Mouse (Mus musculus): Measurements from ENCODE around the gene Hnrnpf. TPM values are rescaled to one million over a fixed set of nuclear protein-coding genes. Genes with fewer than 3 reads are reported as not detected.

Gene Hnrnpf
- polyA plus RNA-seq, 1 experiment from 2014 or later, result 366 TPM

DNA sequence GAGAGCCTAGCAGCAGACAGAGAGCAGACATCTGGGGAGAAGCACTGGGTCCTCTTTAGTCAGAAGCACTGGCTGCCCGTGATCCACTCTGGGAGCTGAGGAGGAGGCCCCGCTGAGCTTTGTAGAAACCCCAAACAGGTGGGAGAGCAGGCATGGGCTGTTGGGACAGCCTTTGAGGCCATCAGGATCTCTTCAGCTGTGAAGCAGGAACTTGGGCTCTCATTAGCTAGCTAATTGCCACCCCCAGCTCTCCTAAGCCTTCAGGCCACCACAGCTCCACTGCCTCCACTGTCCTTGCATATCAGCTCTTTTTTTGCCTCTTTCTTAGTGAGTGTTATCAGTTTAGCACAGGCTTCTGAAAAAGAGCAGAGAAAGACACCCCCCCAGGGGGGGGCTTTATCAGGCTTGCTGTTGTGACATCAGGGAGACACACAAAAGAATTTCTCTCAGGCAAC, 11.5 kb upstream of the Hnrnpf start:
- Histone ChIP-seq H3K36me3 (ENCODE audit: control insufficient read depth, insufficient read depth) (no peaks in the 10 kb centered on the region), H3K27me3 (replicated peaks; ENCODE audit: control insufficient read depth, insufficient read depth, low read length) (no peaks in the 10 kb centered on the region), H3K27ac (ENCODE audit: low read length) (no peak overlapping the region), H3K4me3 (replicated peaks; ENCODE audit: low read length) (no peak overlapping the region), H3K9ac (replicated peaks; ENCODE audit: low read depth, low read length) (no peak overlapping the region), H3K9me3 (ENCODE audit: control insufficient read depth, low read length) (no peaks in the 10 kb centered on the region), H3K4me2 (ENCODE audit: low read length) (no peak overlapping the region), H3K4me1 (replicated peaks; ENCODE audit: control insufficient read depth, insufficient read depth, low read length) (no peaks in the 10 kb centered on the region)
- WGBS, result 43% methylated on average over 2 of the region's 2 CpGs
- no peak for ATAC-seq

- H3K36me3 ChIP-seq (ENCODE audit: control insufficient read depth, insufficient read depth), result no peaks in the 10 kb centered on the region
- H3K9me3 ChIP-seq (ENCODE audit: control insufficient read depth, low read length), result no peaks in the 10 kb centered on the region
- H3K27me3 ChIP-seq (replicated peaks; ENCODE audit: control insufficient read depth, insufficient read depth, low read length), result no peaks in the 10 kb centered on the region
- no peaks in the 10 kb centered on the region for H3K4me1 ChIP-seq (replicated peaks; ENCODE audit: control insufficient read depth, insufficient read depth, low read length)
- 89% methylated on average over 6 of the region's 6 CpGs for WGBS
- no peak overlapping the region for H3K4me3 ChIP-seq (replicated peaks; ENCODE audit: low read length)
- no peak overlapping the region for H3K27ac ChIP-seq (ENCODE audit: low read length)
- no peak overlapping the region for H3K4me2 ChIP-seq (ENCODE audit: low read length)
- no peak overlapping the region for H3K9ac ChIP-seq (replicated peaks; ENCODE audit: low read depth, low read length)
- no peak for ATAC-seq
These were observed 9.9 kb upstream of the Hnrnpf start for GRCm38 (mm10) chr6:117890257-117890656.

DNA sequence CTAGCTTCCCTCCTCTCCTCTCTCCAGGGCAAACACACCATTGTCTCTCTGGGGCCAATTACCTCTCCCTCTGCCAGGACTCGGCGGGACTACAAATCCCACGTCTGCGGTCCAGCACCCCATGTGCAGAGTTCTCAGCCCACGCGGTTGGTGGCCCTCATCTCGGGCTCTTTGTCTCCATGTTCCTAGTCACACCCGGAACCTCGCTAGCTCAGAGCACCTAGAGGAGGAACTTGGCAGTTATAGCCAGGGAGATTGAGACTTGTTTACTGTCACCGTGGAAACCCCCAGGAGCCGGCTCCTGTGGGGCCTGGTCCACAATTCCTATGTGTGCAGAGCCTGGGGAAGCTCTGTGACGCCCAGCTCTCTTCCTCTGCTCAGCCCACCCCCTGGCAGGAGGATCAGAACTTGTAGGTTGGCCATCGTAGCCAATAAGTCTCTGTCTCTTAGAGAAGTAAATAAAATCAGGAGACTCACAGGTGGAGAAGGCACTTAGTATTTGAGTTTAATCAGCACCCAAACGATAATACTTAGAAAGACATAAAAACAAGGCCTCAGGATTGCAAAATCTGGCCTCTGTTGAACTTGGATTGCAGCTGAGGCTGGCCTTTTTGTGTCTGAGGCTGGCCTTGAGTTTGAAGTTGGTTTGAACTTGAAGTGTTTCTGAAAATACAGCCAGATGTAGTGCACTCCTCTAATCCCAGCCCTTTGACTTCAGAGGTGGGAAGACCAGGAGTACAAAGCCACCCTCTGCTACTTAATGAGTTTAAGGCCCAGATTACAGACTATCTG, 8.6 kb upstream of the Hnrnpf start:
- no peaks in the 10 kb centered on the region for H3K9me3 ChIP-seq (ENCODE audit: control insufficient read depth, low read length)
- H3K27ac ChIP-seq (ENCODE audit: low read length), result no peak overlapping the region
- no peak for ATAC-seq
- H3K4me2 ChIP-seq (ENCODE audit: low read length), result no peak overlapping the region
- H3K4me3 ChIP-seq (replicated peaks; ENCODE audit: low read length), result no peak overlapping the region
- no peaks in the 10 kb centered on the region for H3K4me1 ChIP-seq (replicated peaks; ENCODE audit: control insufficient read depth, insufficient read depth, low read length)
- no peaks in the 10 kb centered on the region for H3K36me3 ChIP-seq (ENCODE audit: control insufficient read depth, insufficient read depth)
- no peaks in the 10 kb centered on the region for H3K27me3 ChIP-seq (replicated peaks; ENCODE audit: control insufficient read depth, insufficient read depth, low read length)
- no peak overlapping the region for H3K9ac ChIP-seq (replicated peaks; ENCODE audit: low read depth, low read length)
- WGBS, result 60% methylated on average over 14 of the region's 14 CpGs

DNA sequence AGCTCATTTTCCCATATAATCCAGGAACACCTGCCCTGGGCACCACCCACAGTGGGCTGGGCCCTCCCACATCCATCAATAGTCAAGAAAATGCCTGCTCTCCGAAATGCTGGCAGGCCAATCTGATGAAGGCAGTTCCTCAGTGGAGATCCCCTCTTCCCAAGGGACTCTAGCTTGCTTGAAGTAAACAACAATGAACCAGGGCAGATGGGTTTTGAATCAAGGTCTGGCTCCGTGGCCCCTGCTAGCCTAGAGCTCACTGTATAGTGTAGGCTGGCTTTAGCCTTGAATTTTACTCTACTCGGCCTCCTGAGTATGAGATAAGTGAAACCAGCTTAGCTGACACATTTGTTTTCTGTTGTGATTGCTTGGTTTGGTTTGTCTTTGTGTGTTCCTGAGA, 7.7 kb upstream of the Hnrnpf start:
- WGBS, result 59% methylated on average over 3 of the region's 3 CpGs

GRCm38 (mm10) chr6:117893435-117893834, 6.7 kb upstream of the Hnrnpf start:
- no peak overlapping the region for H3K27ac ChIP-seq (ENCODE audit: low read length)
- H3K9ac ChIP-seq (replicated peaks; ENCODE audit: low read depth, low read length), result no peak overlapping the region
- no peaks in the 10 kb centered on the region for H3K36me3 ChIP-seq (ENCODE audit: control insufficient read depth, insufficient read depth)
- H3K9me3 ChIP-seq (ENCODE audit: control insufficient read depth, low read length), result no peaks in the 10 kb centered on the region
- no peak for ATAC-seq
- no peaks in the 10 kb centered on the region for H3K4me1 ChIP-seq (replicated peaks; ENCODE audit: control insufficient read depth, insufficient read depth, low read length)
- WGBS, result 87% methylated on average over 2 of the region's 2 CpGs
- H3K4me2 ChIP-seq (ENCODE audit: low read length), result no peak overlapping the region
- no peaks in the 10 kb centered on the region for H3K27me3 ChIP-seq (replicated peaks; ENCODE audit: control insufficient read depth, insufficient read depth, low read length)
- H3K4me3 ChIP-seq (replicated peaks; ENCODE audit: low read length), result no peak overlapping the region

More for the DNA sequence above, 7.7 kb upstream of the Hnrnpf start:
- no peaks in the 10 kb centered on the region for H3K36me3 ChIP-seq (ENCODE audit: control insufficient read depth, insufficient read depth)
- no peak overlapping the region for H3K27ac ChIP-seq (ENCODE audit: low read length)
- no peaks in the 10 kb centered on the region for H3K4me1 ChIP-seq (replicated peaks; ENCODE audit: control insufficient read depth, insufficient read depth, low read length)
- no peaks in the 10 kb centered on the region for H3K27me3 ChIP-seq (replicated peaks; ENCODE audit: control insufficient read depth, insufficient read depth, low read length)
- H3K9me3 ChIP-seq (ENCODE audit: control insufficient read depth, low read length), result no peaks in the 10 kb centered on the region
- no peak overlapping the region for H3K4me3 ChIP-seq (replicated peaks; ENCODE audit: low read length)
- no peak overlapping the region for H3K9ac ChIP-seq (replicated peaks; ENCODE audit: low read depth, low read length)
- no peak for ATAC-seq
- H3K4me2 ChIP-seq (ENCODE audit: low read length), result no peak overlapping the region

GRCm38 (mm10) chr6:117897800-117898199, 2.3 kb upstream of the Hnrnpf start:
- Histone ChIP-seq H3K36me3 (ENCODE audit: control insufficient read depth, insufficient read depth) (no peaks in the 10 kb centered on the region), H3K27ac (ENCODE audit: low read length) (no peak overlapping the region), H3K9me3 (ENCODE audit: control insufficient read depth, low read length) (no peaks in the 10 kb centered on the region), H3K4me1 (replicated peaks; ENCODE audit: control insufficient read depth, insufficient read depth, low read length) (no peaks in the 10 kb centered on the region), H3K4me2 (ENCODE audit: low read length) (no peak overlapping the region), H3K4me3 (replicated peaks; ENCODE audit: low read length) (no peak overlapping the region), H3K27me3 (replicated peaks; ENCODE audit: control insufficient read depth, insufficient read depth, low read length) (no peaks in the 10 kb centered on the region), H3K9ac (replicated peaks; ENCODE audit: low read depth, low read length) (no peak overlapping the region)
- no peak for ATAC-seq
- WGBS, result 81% methylated on average over 5 of the region's 5 CpGs

DNA sequence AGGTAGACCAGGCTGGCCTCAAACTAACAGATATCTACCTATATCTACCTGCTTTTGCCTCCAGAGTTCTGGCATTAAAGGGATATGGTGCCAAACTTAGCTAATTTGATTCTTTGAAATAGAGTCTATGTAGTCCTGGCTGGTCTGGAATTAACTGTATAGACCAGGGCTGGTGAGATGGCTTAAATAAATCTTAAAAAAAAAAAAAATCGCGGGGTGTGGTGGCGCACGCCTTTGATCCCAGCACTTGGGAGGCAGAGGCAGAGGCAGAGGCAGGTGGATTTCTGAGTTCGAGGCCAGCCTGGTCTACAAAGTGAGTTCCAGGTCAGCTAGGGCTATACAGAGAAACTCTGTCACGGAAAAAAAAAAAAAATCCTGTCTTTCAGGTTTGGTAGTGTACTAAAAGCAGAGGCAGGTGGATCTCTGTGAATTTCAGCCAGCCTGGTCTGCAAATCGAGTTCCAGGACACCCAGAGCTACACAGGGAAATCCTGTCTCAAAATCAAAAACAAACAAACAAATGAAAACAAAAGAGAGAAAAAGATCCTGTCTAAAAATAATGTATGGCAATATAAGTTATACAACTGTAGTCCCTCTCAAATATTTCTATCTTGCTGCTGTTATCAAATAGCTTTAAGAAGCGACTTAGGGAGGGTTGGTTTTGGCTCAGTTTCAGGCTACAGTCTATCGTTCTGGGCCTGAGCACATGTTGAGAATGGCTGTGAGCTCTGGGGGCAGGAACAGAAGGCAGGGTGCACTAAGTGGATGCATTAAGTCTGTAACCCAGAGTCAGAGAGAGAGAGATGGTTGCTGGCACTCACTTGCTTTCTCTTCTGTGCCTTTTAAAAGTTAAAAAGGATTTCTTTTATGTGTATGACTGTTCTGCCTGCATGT, 1.6 kb downstream of the Hnrnpf start:
- peaks cover 4% of the 10 kb centered on the region for H3K4me1 ChIP-seq (replicated peaks; ENCODE audit: control insufficient read depth, insufficient read depth, low read length)
- H3K36me3 ChIP-seq (ENCODE audit: control insufficient read depth, insufficient read depth), result no peaks in the 10 kb centered on the region
- H3K9me3 ChIP-seq (ENCODE audit: control insufficient read depth, low read length), result no peaks in the 10 kb centered on the region
- no peak overlapping the region for H3K4me3 ChIP-seq (replicated peaks; ENCODE audit: low read length)
- no peak overlapping the region for H3K4me2 ChIP-seq (ENCODE audit: low read length)
- H3K27me3 ChIP-seq (replicated peaks; ENCODE audit: control insufficient read depth, insufficient read depth, low read length), result no peaks in the 10 kb centered on the region
- H3K9ac ChIP-seq (replicated peaks; ENCODE audit: low read depth, low read length), result no peak overlapping the region
- WGBS, result 71% methylated on average over 9 of the region's 9 CpGs
- no peak for ATAC-seq
- H3K27ac ChIP-seq (ENCODE audit: low read length), result no peak overlapping the region

DNA sequence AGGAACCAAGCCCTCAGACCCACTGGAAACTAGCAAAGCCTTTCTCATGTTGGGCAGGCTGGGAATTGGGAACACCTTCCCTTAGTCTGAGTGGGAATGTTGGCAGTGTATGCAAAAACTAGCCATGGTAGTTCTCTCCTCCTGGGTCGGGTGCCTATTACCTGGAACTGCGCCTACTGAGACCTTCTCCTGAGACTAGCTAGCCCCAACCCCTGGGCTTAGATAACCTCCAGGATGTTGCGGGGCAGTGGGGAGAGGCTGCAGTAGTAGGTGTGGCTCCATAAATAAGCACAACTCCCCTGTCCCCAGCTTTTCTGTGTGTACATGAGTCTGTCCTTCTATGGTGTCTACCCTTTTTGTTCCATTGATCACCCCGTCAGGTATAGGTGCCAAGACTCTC, 2.4 kb downstream of the Hnrnpf start:
- Histone ChIP-seq H3K36me3 (ENCODE audit: control insufficient read depth, insufficient read depth) (no peaks in the 10 kb centered on the region), H3K9ac (replicated peaks; ENCODE audit: low read depth, low read length) (no peak overlapping the region), H3K4me2 (ENCODE audit: low read length) (no peak overlapping the region), H3K4me3 (replicated peaks; ENCODE audit: low read length) (no peak overlapping the region), H3K9me3 (ENCODE audit: control insufficient read depth, low read length) (no peaks in the 10 kb centered on the region), H3K4me1 (replicated peaks; ENCODE audit: control insufficient read depth, insufficient read depth, low read length) (peaks cover 4% of the 10 kb centered on the region), H3K27ac (ENCODE audit: low read length) (no peak overlapping the region), H3K27me3 (replicated peaks; ENCODE audit: control insufficient read depth, insufficient read depth, low read length) (no peaks in the 10 kb centered on the region)
- ATAC-seq, result no peak
- 75% methylated on average over 4 of the region's 4 CpGs for WGBS

DNA sequence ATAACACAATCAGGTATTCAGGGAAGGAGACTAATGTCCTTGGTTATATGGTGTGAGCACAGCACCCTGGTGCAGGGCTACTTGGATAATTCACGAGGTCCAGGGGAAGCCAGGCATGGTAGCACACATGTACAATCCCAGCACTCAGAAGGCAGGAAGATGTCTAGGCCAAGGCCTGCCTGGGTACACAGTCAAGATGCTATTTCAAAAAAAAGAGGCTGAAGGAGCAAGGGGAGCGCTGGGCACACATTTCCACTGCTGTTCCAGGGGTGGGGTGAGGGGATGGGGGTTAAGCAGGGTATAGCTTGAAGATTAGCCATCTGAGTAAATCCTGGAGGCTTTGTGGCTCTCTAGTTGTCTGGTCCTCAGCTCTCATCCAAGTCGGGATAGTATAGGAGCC, 3.7 kb downstream of the Hnrnpf start:
- ATAC-seq, result no peak
- Histone ChIP-seq H3K4me3 (replicated peaks; ENCODE audit: low read length) (no peak overlapping the region), H3K4me1 (replicated peaks; ENCODE audit: control insufficient read depth, insufficient read depth, low read length) (peaks cover 15% of the 10 kb centered on the region), H3K4me2 (ENCODE audit: low read length) (no peak overlapping the region), H3K27me3 (replicated peaks; ENCODE audit: control insufficient read depth, insufficient read depth, low read length) (no peaks in the 10 kb centered on the region), H3K36me3 (ENCODE audit: control insufficient read depth, insufficient read depth) (no peaks in the 10 kb centered on the region), H3K9me3 (ENCODE audit: control insufficient read depth, low read length) (no peaks in the 10 kb centered on the region), H3K27ac (ENCODE audit: low read length) (no peak overlapping the region), H3K9ac (replicated peaks; ENCODE audit: low read depth, low read length) (no peak overlapping the region)
- WGBS, result 83% methylated on average over 3 of the region's 3 CpGs
